Mouse (Mus musculus) CH12.LX (cell line): ENCODE results near the gene Pde11a.

Source experiments
- CTCF ChIP-seq, 2 experiments: IDR thresholded peaks in 1 of 2; conservative IDR thresholded peaks in 1 of 2; 2 replicates each; pipeline ENCODE4 v1.5.1; 2011 to 2012; ENCODE audit warnings: low read depth in 2 of 2, low read length in 2 of 2, improper control_type of control experiment in 1 of 2, inconsistent platforms in 1 of 2, mild to moderate bottlenecking in 1 of 2, moderate library complexity in 1 of 2
- HCFC1 ChIP-seq: IDR thresholded peaks from 2 replicates; pipeline ENCODE4 v1.6.1; 2012; ENCODE audit warnings: low read depth, mild to moderate bottlenecking, inconsistent platforms, low read length, improper control_type of control experiment
- NELFE ChIP-seq: IDR thresholded peaks from 2 replicates; pipeline ENCODE4 v1.6.1; 2011; ENCODE audit warnings: low read depth, low read length, improper control_type of control experiment
- POLR2A ChIP-seq: IDR thresholded peaks from 2 replicates; pipeline ENCODE4 v1.6.1; 2011; ENCODE audit warnings: low read depth, mild to moderate bottlenecking, improper control_type of control experiment, low read length

GRCm38 (mm10) chr2:76372244-76372643 is 33.7 kb upstream of the Pde11a start:
- no peak for TF ChIP-seq POLR2A
- no peak for TF ChIP-seq CTCF (conservative IDR thresholded peaks at IDR 0.05 in 1 of 2, IDR thresholded peaks at IDR 0.05 in 1 of 2; ENCODE audit: low read depth in 2 of 2, low read length in 2 of 2)
- TF ChIP-seq HCFC1, result no peak
- no peak for TF ChIP-seq NELFE
